ENCODE assay signal across 24 mouse cellular contexts in genomic region chr11:89818594-89818993, GRCm38 (mm10). TPM values are rescaled to one million over a fixed set of nuclear protein-coding genes. Genes with fewer than 3 reads are reported as not detected.
DNase-seq lines count a peak whose midpoint lies in the region; ATAC-seq and TF ChIP-seq lines count a peak whose summit lies in the region.
"Had no signal": no experiment of that assay in that cellular context is flagged by ENCODE, and none has a peak within 500 bp of the region (broad histone marks: within the 10 kb centered on the region; RNA-seq: fewer than 3 reads in every experiment).

No protein-coding gene starts in this region.

- H3K4me2 ChIP-seq in embryonic facial prominence, embryonic 11.5 days (ENCODE audit: low read depth, low read length) = no peak overlapping the region
- no peak overlapping the region for H3K4me2 ChIP-seq in hindbrain, postnatal 0 days (ENCODE audit: low read depth, low read length)
- no peak overlapping the region for H3K4me2 ChIP-seq in hindbrain, embryonic 14.5 days (replicated peaks)
- H3K4me2 ChIP-seq: embryonic facial prominence, embryonic 15.5 days; kidney, embryonic 15.5 days; liver, embryonic 12.5 days had no signal

- TF ChIP-seq CTCF in hindbrain, postnatal 0 days (IDR thresholded peaks at IDR 0.05; ENCODE audit: low read depth) = no peak

- no peak overlapping the region for H3K27ac ChIP-seq in embryonic facial prominence, embryonic 11.5 days (replicated peaks; ENCODE audit: low read depth, low read length)
- no peak overlapping the region for H3K27ac ChIP-seq in embryonic facial prominence, embryonic 10.5 days (replicated peaks)
- H3K27ac ChIP-seq in hindbrain, postnatal 0 days = no peak overlapping the region
- H3K27ac ChIP-seq in hindbrain, embryonic 14.5 days = no peak overlapping the region
- H3K27ac ChIP-seq: embryonic facial prominence, embryonic 15.5 days; kidney, embryonic 15.5 days; liver, embryonic 12.5 days had no signal

- H3K9ac ChIP-seq in embryonic facial prominence, embryonic 11.5 days (replicated peaks; ENCODE audit: low read length) = no peak overlapping the region
- no peak overlapping the region for H3K9ac ChIP-seq in hindbrain, postnatal 0 days (replicated peaks; ENCODE audit: low read length)
- no peak overlapping the region for H3K9ac ChIP-seq in hindbrain, embryonic 14.5 days
- H3K9ac ChIP-seq: embryonic facial prominence, embryonic 15.5 days; kidney, embryonic 15.5 days; liver, embryonic 12.5 days had no signal

- H3K27me3 ChIP-seq in embryonic facial prominence, embryonic 11.5 days (ENCODE audit: control insufficient read depth, insufficient read depth, low read length) = no peaks in the 10 kb centered on the region
- H3K27me3 ChIP-seq in embryonic facial prominence, embryonic 10.5 days (replicated peaks; ENCODE audit: low read depth, poor library complexity, severe bottlenecking) = no peaks in the 10 kb centered on the region
- H3K27me3 ChIP-seq in hindbrain, postnatal 0 days (ENCODE audit: insufficient read depth, low read length) = no peaks in the 10 kb centered on the region
- no peaks in the 10 kb centered on the region for H3K27me3 ChIP-seq in hindbrain, embryonic 14.5 days (ENCODE audit: control insufficient read depth, insufficient read depth, low read length)
- H3K27me3 ChIP-seq: embryonic facial prominence, embryonic 15.5 days; kidney, embryonic 15.5 days; liver, embryonic 12.5 days had no signal

- H3K4me3 ChIP-seq in embryonic facial prominence, embryonic 11.5 days (ENCODE audit: low read depth, low read length) = no peak overlapping the region
- H3K4me3 ChIP-seq in embryonic facial prominence, embryonic 10.5 days = no peak overlapping the region
- H3K4me3 ChIP-seq in hindbrain, postnatal 0 days (ENCODE audit: low read length) = no peak overlapping the region
- no peak overlapping the region for H3K4me3 ChIP-seq in hindbrain, embryonic 14.5 days (replicated peaks; ENCODE audit: low read length)
- H3K4me3 ChIP-seq: embryonic facial prominence, embryonic 15.5 days; kidney, embryonic 15.5 days; liver, embryonic 12.5 days had no signal

- H3K9me3 ChIP-seq in embryonic facial prominence, embryonic 11.5 days (replicated peaks; ENCODE audit: control insufficient read depth, low read length) = no peaks in the 10 kb centered on the region
- no peaks in the 10 kb centered on the region for H3K9me3 ChIP-seq in embryonic facial prominence, embryonic 10.5 days
- H3K9me3 ChIP-seq in hindbrain, postnatal 0 days (ENCODE audit: low read length) = no peaks in the 10 kb centered on the region
- no peaks in the 10 kb centered on the region for H3K9me3 ChIP-seq in hindbrain, embryonic 14.5 days (ENCODE audit: control insufficient read depth, low read length)
- H3K9me3 ChIP-seq: embryonic facial prominence, embryonic 15.5 days; kidney, embryonic 15.5 days; liver, embryonic 12.5 days had no signal

- no peaks in the 10 kb centered on the region for H3K4me1 ChIP-seq in embryonic facial prominence, embryonic 11.5 days (ENCODE audit: control insufficient read depth, insufficient read depth, low read length)
- H3K4me1 ChIP-seq in embryonic facial prominence, embryonic 10.5 days = peaks cover 5% of the 10 kb centered on the region; the same call in 1 of the 2 replicates
- no peaks in the 10 kb centered on the region for H3K4me1 ChIP-seq in hindbrain, postnatal 0 days (ENCODE audit: insufficient read depth, low read length)
- H3K4me1 ChIP-seq in hindbrain, embryonic 14.5 days (replicated peaks; ENCODE audit: control insufficient read depth, insufficient read depth, low read length) = no peaks in the 10 kb centered on the region
- H3K4me1 ChIP-seq: embryonic facial prominence, embryonic 15.5 days; kidney, embryonic 15.5 days; liver, embryonic 12.5 days had no signal

- WGBS in embryonic facial prominence, embryonic 11.5 days = 31% methylated on average over 4 of the region's 4 CpGs
- WGBS in embryonic facial prominence, embryonic 10.5 days = 37% methylated on average over 4 of the region's 4 CpGs
- WGBS in hindbrain, postnatal 0 days = 23% methylated on average over 4 of the region's 4 CpGs
- 21% methylated on average over 4 of the region's 4 CpGs for WGBS in hindbrain, embryonic 14.5 days

- no peaks in the 10 kb centered on the region for H3K36me3 ChIP-seq in embryonic facial prominence, embryonic 11.5 days (replicated peaks; ENCODE audit: control insufficient read depth, insufficient read depth, low read depth, low read length)
- no peaks in the 10 kb centered on the region for H3K36me3 ChIP-seq in embryonic facial prominence, embryonic 10.5 days (replicated peaks)
- no peaks in the 10 kb centered on the region for H3K36me3 ChIP-seq in hindbrain, postnatal 0 days (ENCODE audit: insufficient read depth, low read length)
- no peaks in the 10 kb centered on the region for H3K36me3 ChIP-seq in hindbrain, embryonic 14.5 days (replicated peaks; ENCODE audit: control insufficient read depth, insufficient read depth)
- H3K36me3 ChIP-seq: embryonic facial prominence, embryonic 15.5 days; kidney, embryonic 15.5 days; liver, embryonic 12.5 days had no signal

- ATAC-seq in embryonic facial prominence, embryonic 11.5 days (replicated peaks; ENCODE audit: insufficient number of reproducible peaks, low FRiP score, low TSS enrichment, low read depth) = peak; percentile 34; the same call in 1 of the 2 replicates
- ATAC-seq in hindbrain, postnatal 0 days = peak; percentile 55; the same call in 1 of the 2 replicates
- ATAC-seq in hindbrain, embryonic 14.5 days (ENCODE audit: low FRiP score) = no peak
- ATAC-seq: forebrain, embryonic 16.5 days; inflammation-experienced regulatory T-cells, adult 6 months; liver, embryonic 12.5 days had no signal

- no peak for DNase-seq in embryonic facial prominence, embryonic 11.5 days (ENCODE audit: low spot score)
- DNase-seq in embryonic facial prominence, embryonic 10.5 days (ENCODE audit: low spot score) = no peak
- no peak for DNase-seq in hindbrain, postnatal 0 days (ENCODE audit: low spot score)
- no peak for DNase-seq in hindbrain, embryonic 14.5 days (ENCODE audit: low spot score)
- peak; percentile 68 to 78 for DNase-seq in lung, adult 18-20 months
- peak; percentile 78 for DNase-seq in lung, postnatal 25 days (ENCODE audit: low spot score)
- DNase-seq in left cerebral cortex, adult 8-10 months (ENCODE audit: low spot score in 2 of 2) = no peak
- DNase-seq in adrenal gland, postnatal 14 days = no peak
- DNase-seq: adrenal gland, postnatal 10 days; cerebellum, adult 2 months; gastrocnemius, postnatal 14 days; heart, postnatal 14 days; layer of hippocampus, postnatal 36 days; midbrain, embryonic 14.5 days; thymus, adult 18-20 months had no signal

RNA-seq across cellular contexts. Expression of gene Ankfn1, which starts 41.1 kb away (rescaled TPM):
- polyA plus RNA-seq in embryonic facial prominence, embryonic 11.5 days (2014; fragmentation: Nextera tagmentation; extraction: Ambion mirVana) = 0.22 and 0.48 TPM in 2 replicates
- polyA plus RNA-seq in embryonic facial prominence, embryonic 10.5 days (2016; fragmentation: Nextera tagmentation; extraction: Ambion mirVana) = 0.30 and 0.36 TPM in 2 replicates
- total RNA-seq in hindbrain, postnatal 0 days (2014; rRNA removed) = 15.3 and 17.6 TPM in 2 replicates
- polyA plus RNA-seq in hindbrain, postnatal 0 days (2015; fragmentation: Nextera tagmentation; extraction: Ambion mirVana) = 2.4 and 3.0 TPM in 2 replicates
- polyA plus RNA-seq in hindbrain, embryonic 14.5 days (2014; fragmentation: Nextera tagmentation; extraction: Ambion mirVana) = 4.8 and 6.2 TPM in 2 replicates
- 10 to 100 TPM in 3 of 4 experiments, 1 to 10 TPM in 1; 9.4 to 11.2 (median 10.5) TPM for total RNA-seq in left cerebral cortex, adult 8-10 months (2022)
- 0.48 TPM in 1 of 2 replicates, not detected in the other for total RNA-seq in adrenal gland, postnatal 14 days (2021)
- total RNA-seq: common myeloid progenitor, adult 5-6 weeks; heart, adult 8-10 months; megakaryocyte progenitor cell, adult 5-6 weeks; neutrophil, adult 5-6 weeks had no signal
- polyA plus RNA-seq: inflammation-experienced regulatory T-cells, adult 6 months; liver, embryonic 12.5 days had no signal

Comparison
In these comparisons a context has a peak if more than half of its experiments do, and no peak if none do; other contexts are left out.
1. DNase-seq: peak in lung, adult 18-20 months (2 of 2) and lung, postnatal 25 days (single experiment); none in embryonic facial prominence, embryonic 11.5 days (single experiment), embryonic facial prominence, embryonic 10.5 days (single experiment), hindbrain, postnatal 0 days (single experiment), hindbrain, embryonic 14.5 days (single experiment), left cerebral cortex, adult 8-10 months (0 of 2) and adrenal gland, postnatal 14 days (single experiment).